Mouse (Mus musculus) NIH3T3 (cell line): Measurements from ENCODE around the gene Lhpp.

Experiments
- DNase-seq: peaks from one replicate; pipeline ENCODE4 v3.0.0-alpha.2; 2012; ENCODE audit warnings: low read depth

The Lhpp gene

GRCm38 (mm10) chr7:132712044-132712708, 101.7 kb downstream of the Lhpp start:
- no peak for DNase-seq

GRCm38 (mm10) chr7:132712956-132713355, 102.5 kb downstream of the Lhpp start:
- no peak for DNase-seq

GRCm38 (mm10) chr7:132713483-132714126, 103.2 kb downstream of the Lhpp start:
- DNase-seq: no peak

GRCm38 (mm10) chr7:132714236-132714923, 103.9 kb downstream of the Lhpp start:
- DNase-seq: peak; percentile 75

GRCm38 (mm10) chr7:132715259-132715658, 104.8 kb downstream of the Lhpp start:
- no peak for DNase-seq

- no peak for DNase-seq
Observed at GRCm38 (mm10) chr7:132719570-132719969, 109.1 kb downstream of the Lhpp start.

- DNase-seq: no peak
Observed at GRCm38 (mm10) chr7:132720562-132720961, 110.1 kb downstream of the Lhpp start.

GRCm38 (mm10) chr7:132722401-132723370, 112.2 kb downstream of the Lhpp start:
- no peak for DNase-seq

- peak; percentile 88 for DNase-seq
Observed at GRCm38 (mm10) chr7:132723906-132724305, 113.5 kb downstream of the Lhpp start.

- DNase-seq: peak; percentile 26
Observed at GRCm38 (mm10) chr7:132724501-132725062, 114.1 kb downstream of the Lhpp start.

- DNase-seq: no peak
Observed at GRCm38 (mm10) chr7:132726106-132726861, 115.8 kb downstream of the Lhpp start.

- DNase-seq: peak; percentile 31
Observed at GRCm38 (mm10) chr7:132729093-132729831, 118.8 kb downstream of the Lhpp start.

GRCm38 (mm10) chr7:132730510-132730909, 120.1 kb downstream of the Lhpp start:
- DNase-seq: no peak

- no peak for DNase-seq
Observed at GRCm38 (mm10) chr7:132731558-132731957, 121.1 kb downstream of the Lhpp start.

GRCm38 (mm10) chr7:132732136-132732789, 121.8 kb downstream of the Lhpp start:
- no peak for DNase-seq

- DNase-seq: no peak
Observed at GRCm38 (mm10) chr7:132733521-132733920, 123.1 kb downstream of the Lhpp start.

- DNase-seq: no peak
Observed at GRCm38 (mm10) chr7:132734222-132734621, 123.8 kb downstream of the Lhpp start.

GRCm38 (mm10) chr7:132735145-132735544, 124.7 kb downstream of the Lhpp start:
- DNase-seq: peak; percentile 49

GRCm38 (mm10) chr7:132736099-132736862, 125.8 kb downstream of the Lhpp start:
- DNase-seq: peak; percentile 80
